Mouse (Mus musculus): ENCODE data around the gene Arap2.

GRCm38 (mm10) chr5:62814072-62814414 lies 48.1 kb upstream of the Arap2 start:
- no peak for TF ChIP-seq CTCF (conservative IDR thresholded peaks at IDR 0.05; ENCODE audit: low read length)
- no peak for TF ChIP-seq NANOG (IDR thresholded peaks at IDR 0.05; ENCODE audit: borderline replicate concordance, low read length)
